In the genomic region with DNA sequence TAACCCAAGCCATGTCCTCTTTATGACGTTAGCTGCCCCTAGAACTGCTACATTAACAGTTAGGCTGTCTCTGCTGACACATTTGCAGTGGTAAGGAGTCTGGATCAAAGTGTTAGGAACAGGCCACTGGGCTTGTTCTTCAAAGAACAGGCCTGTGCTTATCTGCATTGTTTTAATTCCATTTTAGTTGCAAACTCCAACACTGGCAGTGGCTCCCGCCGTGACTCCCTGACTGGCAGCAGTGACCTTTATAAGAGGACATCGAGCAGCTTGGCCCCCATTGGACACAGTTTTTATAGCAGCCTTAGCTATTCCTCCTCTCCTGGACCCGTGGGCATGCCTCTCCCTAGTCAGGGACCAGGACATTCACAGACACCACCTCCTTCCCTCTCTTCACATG, we compare ENCODE assay signal across 20 mouse cellular contexts. TPM values are rescaled to one million over a fixed set of nuclear protein-coding genes. Genes with fewer than 3 reads are reported as not detected.
DNase-seq lines count a peak whose midpoint lies in the region; ATAC-seq and TF ChIP-seq lines count a peak whose summit lies in the region.
"Had no signal": no experiment of that assay in that cellular context is flagged by ENCODE, and none has a peak within 500 bp of the region (broad histone marks: within the 10 kb centered on the region; RNA-seq: fewer than 3 reads in every experiment).

No protein-coding gene starts in this region.

- WGBS in hindbrain, embryonic 13.5 days, result 81% methylated on average over 5 of the region's 5 CpGs
- 67% methylated on average over 5 of the region's 5 CpGs for WGBS in hindbrain, postnatal 0 days
- WGBS in heart, embryonic 11.5 days (ENCODE audit: insufficient replicate concordance), result 50% methylated on average over 5 of the region's 5 CpGs
- 83% methylated on average over 5 of the region's 5 CpGs for WGBS in liver, postnatal 0 days (ENCODE audit: insufficient replicate concordance)

- H3K4me3 ChIP-seq in hindbrain, embryonic 13.5 days, result no peak overlapping the region
- no peak overlapping the region for H3K4me3 ChIP-seq in hindbrain, postnatal 0 days (ENCODE audit: low read length)
- H3K4me3 ChIP-seq in heart, embryonic 11.5 days (ENCODE audit: low read depth, low read length), result no peak overlapping the region
- H3K4me3 ChIP-seq in liver, postnatal 0 days (ENCODE audit: low read depth, low read length), result no peak overlapping the region
- H3K4me3 ChIP-seq: embryonic facial prominence, embryonic 13.5 days; limb, embryonic 15.5 days; megakaryocyte, embryonic 14.5 days; midbrain, embryonic 15.5 days had no signal

- H3K9me3 ChIP-seq in hindbrain, embryonic 13.5 days, result no peaks in the 10 kb centered on the region
- no peaks in the 10 kb centered on the region for H3K9me3 ChIP-seq in hindbrain, postnatal 0 days (ENCODE audit: low read length)
- H3K9me3 ChIP-seq in heart, embryonic 11.5 days (replicated peaks; ENCODE audit: control insufficient read depth, low read length), result no peaks in the 10 kb centered on the region
- no peaks in the 10 kb centered on the region for H3K9me3 ChIP-seq in liver, postnatal 0 days (ENCODE audit: low read length)
- H3K9me3 ChIP-seq: embryonic facial prominence, embryonic 13.5 days; G1E; limb, embryonic 15.5 days; megakaryocyte, embryonic 14.5 days; midbrain, embryonic 15.5 days had no signal

- H3K27ac ChIP-seq in hindbrain, embryonic 13.5 days, result peak overlapping the region; percentile 65; the same call in 1 of the 2 replicates
- no peak overlapping the region for H3K27ac ChIP-seq in hindbrain, postnatal 0 days
- H3K27ac ChIP-seq in heart, embryonic 11.5 days (ENCODE audit: low read depth, low read length), result peak overlapping the region; percentile 66
- no peak overlapping the region for H3K27ac ChIP-seq in liver, postnatal 0 days (ENCODE audit: low read depth)
- H3K27ac ChIP-seq: embryonic facial prominence, embryonic 13.5 days; limb, embryonic 15.5 days; midbrain, embryonic 15.5 days had no signal

- no peak overlapping the region for H3K4me2 ChIP-seq in hindbrain, embryonic 13.5 days
- no peak overlapping the region for H3K4me2 ChIP-seq in hindbrain, postnatal 0 days (ENCODE audit: low read depth, low read length)
- H3K4me2 ChIP-seq in heart, embryonic 11.5 days, result peak overlapping the region; percentile 11
- no peak overlapping the region for H3K4me2 ChIP-seq in liver, postnatal 0 days (ENCODE audit: low read depth, low read length)
- H3K4me2 ChIP-seq: embryonic facial prominence, embryonic 13.5 days; limb, embryonic 15.5 days; midbrain, embryonic 15.5 days had no signal

- H3K36me3 ChIP-seq in hindbrain, embryonic 13.5 days, result peaks cover 71% of the 10 kb centered on the region
- peaks cover 47% of the 10 kb centered on the region for H3K36me3 ChIP-seq in hindbrain, postnatal 0 days (ENCODE audit: insufficient read depth, low read length)
- peaks cover 21% of the 10 kb centered on the region for H3K36me3 ChIP-seq in heart, embryonic 11.5 days (ENCODE audit: control insufficient read depth, insufficient read depth, low read length)
- peaks cover 87% of the 10 kb centered on the region for H3K36me3 ChIP-seq in liver, postnatal 0 days (replicated peaks; ENCODE audit: insufficient read depth, low read length)

- no peak for DNase-seq in hindbrain, postnatal 0 days (ENCODE audit: low spot score)
- DNase-seq in heart, adult 18-20 months, result peak; percentile 69 to 77
- peak; percentile 41 to 69 for DNase-seq in heart, postnatal 14 days
- DNase-seq in liver, postnatal 0 days, result no peak
- DNase-seq: cerebellum, adult 18-20 months; forebrain, postnatal 0 days; kidney, adult 11 months; kidney, postnatal 36 days; lung, postnatal 14 days; retina, postnatal 1 day; thymus, adult 18-20 months had no signal

- H3K4me1 ChIP-seq in hindbrain, embryonic 13.5 days (replicated peaks), result 0 out of 2 replicates have a peak, but pooled peaks cover 6% of the 10 kb centered on the region
- H3K4me1 ChIP-seq in hindbrain, postnatal 0 days (ENCODE audit: insufficient read depth, low read length), result no peaks in the 10 kb centered on the region
- peaks cover 31% of the 10 kb centered on the region for H3K4me1 ChIP-seq in heart, embryonic 11.5 days (ENCODE audit: control insufficient read depth, insufficient read depth, low read length)
- H3K4me1 ChIP-seq in liver, postnatal 0 days (ENCODE audit: insufficient read depth), result peaks cover 4% of the 10 kb centered on the region; the same call in 1 of the 2 replicates
- H3K4me1 ChIP-seq: embryonic facial prominence, embryonic 13.5 days; limb, embryonic 15.5 days; midbrain, embryonic 15.5 days had no signal

- TF ChIP-seq CTCF in hindbrain, postnatal 0 days (IDR thresholded peaks at IDR 0.05; ENCODE audit: low read depth), result no peak
- TF ChIP-seq CTCF in liver, postnatal 0 days (IDR thresholded peaks at IDR 0.05; ENCODE audit: low read depth), result no peak

- ATAC-seq in hindbrain, embryonic 13.5 days (ENCODE audit: low FRiP score), result no peak
- no peak for ATAC-seq in hindbrain, postnatal 0 days
- ATAC-seq in heart, embryonic 11.5 days (replicated peaks; ENCODE audit: insufficient number of reproducible peaks, low FRiP score, low TSS enrichment), result peak; percentile 42; the same call in 1 of the 2 replicates
- no peak for ATAC-seq in liver, postnatal 0 days
- ATAC-seq in monocyte, adult 5-6 weeks (replicated peaks; ENCODE audit: insufficient number of reproducible peaks, low FRiP score, low TSS enrichment, poor library complexity, severe bottlenecking), result no peak
- ATAC-seq: forebrain, postnatal 0 days; hindbrain, embryonic 16.5 days; midbrain, embryonic 15.5 days had no signal

- no peak overlapping the region for H3K9ac ChIP-seq in hindbrain, embryonic 13.5 days
- H3K9ac ChIP-seq in hindbrain, postnatal 0 days (replicated peaks; ENCODE audit: low read length), result no peak overlapping the region
- H3K9ac ChIP-seq in heart, embryonic 11.5 days (ENCODE audit: low read depth, low read length), result no peak overlapping the region
- no peak overlapping the region for H3K9ac ChIP-seq in liver, postnatal 0 days (replicated peaks)
- H3K9ac ChIP-seq: embryonic facial prominence, embryonic 13.5 days; forebrain, postnatal 0 days; limb, embryonic 15.5 days; midbrain, embryonic 15.5 days had no signal

- no peaks in the 10 kb centered on the region for H3K27me3 ChIP-seq in hindbrain, embryonic 13.5 days
- H3K27me3 ChIP-seq in hindbrain, postnatal 0 days (ENCODE audit: insufficient read depth, low read length), result no peaks in the 10 kb centered on the region
- no peaks in the 10 kb centered on the region for H3K27me3 ChIP-seq in heart, embryonic 11.5 days (ENCODE audit: control insufficient read depth, insufficient read depth, low read length)
- no peaks in the 10 kb centered on the region for H3K27me3 ChIP-seq in liver, postnatal 0 days (ENCODE audit: insufficient read depth, low read length)
- H3K27me3 ChIP-seq: embryonic facial prominence, embryonic 13.5 days; limb, embryonic 15.5 days; megakaryocyte, embryonic 14.5 days; midbrain, embryonic 15.5 days had no signal

- no peak for TF ChIP-seq EP300 in liver, postnatal 0 days (IDR thresholded peaks at IDR 0.05; ENCODE audit: low read depth)

- intact Hi-C loops in heart, postnatal 14 days (cut with DNase I), result no loop called here

RNA-seq across cellular contexts. Expression of a gene that starts 38.6 kb away (rescaled TPM):
- polyA plus RNA-seq in hindbrain, embryonic 13.5 days (2015; fragmentation: Nextera tagmentation; extraction: Ambion mirVana), result 71.3 and 76.9 TPM in 2 replicates
- total RNA-seq in hindbrain, postnatal 0 days (2014; rRNA removed), result 587 and 649 TPM in 2 replicates
- 150 and 180 TPM in 2 replicates for polyA plus RNA-seq in hindbrain, postnatal 0 days (2015; fragmentation: Nextera tagmentation; extraction: Ambion mirVana)
- total RNA-seq in heart, adult 18-20 months (2021), result 10 to 100 TPM; 37.1 to 38.2 TPM
- polyA plus RNA-seq in heart, embryonic 11.5 days (2014; fragmentation: Nextera tagmentation; extraction: Ambion mirVana), result 11.6 and 16.9 TPM in 2 replicates
- 10 to 100 TPM; 43.0 to 50.6 TPM for total RNA-seq in heart, postnatal 14 days (2021)
- 8.7 TPM in 2 replicates for polyA plus RNA-seq in liver, postnatal 0 days (2015; fragmentation: Nextera tagmentation; extraction: Ambion mirVana)
- total RNA-seq in monocyte, adult 5-6 weeks (2017), result 16.3 to 46.3 TPM (median 22.3 TPM) in 3 replicates

Comparison
In these comparisons a context has a peak if more than half of its experiments do, and no peak if none do; other contexts are left out.
1. H3K27ac ChIP-seq: peak in hindbrain, embryonic 13.5 days (single experiment) and heart, embryonic 11.5 days (single experiment); none in hindbrain, postnatal 0 days (single experiment) and liver, postnatal 0 days (single experiment).
2. DNase-seq: peak in heart, adult 18-20 months (2 of 2) and heart, postnatal 14 days (2 of 2); none in hindbrain, postnatal 0 days (single experiment) and liver, postnatal 0 days (single experiment).
3. RNA of a gene that starts 38.6 kb away (total RNA-seq): 587 to 649 TPM in hindbrain, postnatal 0 days; 43.0 to 50.6 TPM in heart, postnatal 14 days, 37.1 to 38.2 TPM in heart, adult 18-20 months and 16.3 to 46.3 TPM in monocyte, adult 5-6 weeks; every median in the first group is over 10 times any median in the second.